Mouse (Mus musculus) heart, postnatal 0 days (tissue): Measurements from ENCODE around the gene Mindy4.

Source experiments
- CTCF ChIP-seq: IDR thresholded peaks from 2 replicates; pipeline ENCODE4 v1.5.1; 2016; ENCODE audit warnings: antibody characterized with exemption, control low read depth, low read depth
- EP300 ChIP-seq: IDR thresholded peaks from 2 replicates; pipeline ENCODE4 v1.6.1; 2016; ENCODE audit warnings: antibody characterized with exemption, low read depth

DNA sequence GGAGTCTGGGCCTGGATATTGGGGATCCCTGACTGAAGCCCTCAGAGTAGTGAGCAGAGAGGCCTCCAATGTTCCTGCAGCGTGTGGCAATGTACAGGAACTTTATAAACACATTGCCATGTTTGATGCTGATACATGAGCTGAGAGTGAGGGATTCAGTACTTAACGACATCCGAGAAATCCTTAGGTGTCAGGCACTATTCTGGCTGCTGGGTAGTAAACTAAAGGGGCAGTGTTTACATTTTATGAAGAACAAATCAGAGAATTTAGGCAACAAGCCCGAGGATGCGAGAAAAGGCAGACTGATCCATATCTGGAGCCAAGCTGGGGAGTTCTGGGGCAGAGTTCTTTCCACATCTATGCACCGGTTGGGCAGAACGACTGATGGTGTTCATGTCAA, 152.4 kb downstream of the Mindy4 start:
- TF ChIP-seq CTCF (no peak), EP300 (no peak)
